Mouse (Mus musculus) intestine, embryonic 16.5 days (tissue): ENCODE measurements at regions not wholly inside any gene's neighbourhood (a gene's known extent, or its start where the extent isn't known, plus 50 kb on each side); places are given as distances from the start of the nearest gene placed in this dataset.

Experiments used
- ATAC-seq: fragments of 200-750 bp; cut with Nextera tagmentation; 2 replicates; pipeline ENCODE4 v1.8.0; 2017; ENCODE audit warnings: moderate TSS enrichment, moderate library complexity
- H3K27ac ChIP-seq: fragments of 300-500 bp; sonication (generic); 2 replicates; pipeline ENCODE4 v1.5.1; 2014; ENCODE audit warnings: mild to moderate bottlenecking, low read length
- H3K27me3 ChIP-seq: fragments of 300-500 bp; sonication (generic); replicated peaks from 2 replicates; pipeline ENCODE4 v1.6.1; 2014; ENCODE audit warnings: low read length, control low read depth, mixed read lengths; ENCODE audit not compliant: control insufficient read depth, insufficient read depth
- H3K36me3 ChIP-seq: fragments of 300-500 bp; sonication (generic); 2 replicates; pipeline ENCODE4 v1.6.1; 2014; ENCODE audit warnings: low read length, control low read depth; ENCODE audit not compliant: control insufficient read depth, insufficient read depth
- H3K4me1 ChIP-seq: fragments of 300-500 bp; sonication (generic); 2 replicates; pipeline ENCODE4 v1.6.1; 2014; ENCODE audit warnings: low read length, control low read depth, mixed read lengths; ENCODE audit not compliant: control insufficient read depth, insufficient read depth
- H3K4me2 ChIP-seq: fragments of 300-500 bp; sonication (generic); 2 replicates; pipeline ENCODE4 v1.6.1; 2014; ENCODE audit warnings: low read depth, low read length, control low read depth
- H3K4me3 ChIP-seq: fragments of 300-500 bp; sonication (generic); 2 replicates; pipeline ENCODE4 v1.5.1; 2014; ENCODE audit warnings: mild to moderate bottlenecking, low read length
- H3K9ac ChIP-seq: fragments of 300-500 bp; sonication (generic); 2 replicates; pipeline ENCODE4 v1.6.1; 2014; ENCODE audit warnings: low read depth, low read length
- H3K9me3 ChIP-seq: fragments of 300-500 bp; sonication (generic); 2 replicates; pipeline ENCODE4 v1.6.1; 2016; ENCODE audit warnings: low read length, control low read depth; ENCODE audit not compliant: control insufficient read depth
- WGBS: fragments of 180-500 bp; shearing (Covaris S2); extraction: QIAGEN DNeasy Blood & Tissue Kit; methylation state at CpG from one replicate; pipeline ENCODE4 v1.1.7; 2014; 5-methylcytosine and 5-hydroxymethylcytosine counted together

GRCm38 (mm10) chr3:37958361-37958978 is 234.2 kb upstream of the Gm5148 start:
- peak; percentile 72 for ATAC-seq
- no peak overlapping the region for H3K4me2 ChIP-seq
- no peaks in the 10 kb centered on the region for H3K36me3 ChIP-seq
- H3K27ac ChIP-seq = no peak overlapping the region
- no peaks in the 10 kb centered on the region for H3K9me3 ChIP-seq
- no peaks in the 10 kb centered on the region for H3K27me3 ChIP-seq
- H3K9ac ChIP-seq = no peak overlapping the region
- H3K4me1 ChIP-seq = peaks cover 6% of the 10 kb centered on the region
- no peak overlapping the region for H3K4me3 ChIP-seq
- WGBS = 54% methylated on average over 6 of the region's 6 CpGs

DNA sequence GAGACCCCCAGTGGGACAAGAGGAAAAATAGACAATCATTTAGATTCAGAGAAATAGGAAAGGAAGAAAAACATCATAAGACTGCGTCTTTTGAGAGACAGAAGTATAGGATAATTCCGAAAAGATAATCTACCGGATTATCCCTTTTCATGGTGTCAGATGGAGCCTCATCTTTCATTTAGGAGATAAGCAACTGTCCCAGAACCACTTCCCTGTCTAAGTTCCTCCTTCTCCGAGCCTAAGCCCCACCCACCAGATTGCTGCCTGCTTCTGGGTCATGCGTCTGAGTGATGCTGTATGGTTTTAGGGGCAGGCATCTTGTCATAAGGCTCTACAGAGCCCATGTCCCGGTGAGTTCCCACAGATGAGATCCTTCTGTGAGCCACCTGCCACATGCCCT is 232.3 kb upstream of the Gm5148 start:
- 89% methylated on average over 6 of the region's 6 CpGs for WGBS
- no peak for ATAC-seq
- Histone ChIP-seq H3K36me3 (no peaks in the 10 kb centered on the region), H3K9me3 (no peaks in the 10 kb centered on the region), H3K4me2 (no peak overlapping the region), H3K27ac (no peak overlapping the region), H3K4me3 (no peak overlapping the region), H3K27me3 (no peaks in the 10 kb centered on the region), H3K9ac (no peak overlapping the region), H3K4me1 (no peaks in the 10 kb centered on the region)

GRCm38 (mm10) chr3:37952891-37953290 is 228.6 kb upstream of the Gm5148 start:
- Histone ChIP-seq H3K36me3 (no peaks in the 10 kb centered on the region), H3K9ac (no peak overlapping the region), H3K4me3 (no peak overlapping the region), H3K27ac (no peak overlapping the region), H3K9me3 (no peaks in the 10 kb centered on the region), H3K4me1 (no peaks in the 10 kb centered on the region), H3K4me2 (no peak overlapping the region), H3K27me3 (no peaks in the 10 kb centered on the region)
- 55% methylated on average over 3 of the region's 3 CpGs for WGBS
- ATAC-seq = no peak

DNA sequence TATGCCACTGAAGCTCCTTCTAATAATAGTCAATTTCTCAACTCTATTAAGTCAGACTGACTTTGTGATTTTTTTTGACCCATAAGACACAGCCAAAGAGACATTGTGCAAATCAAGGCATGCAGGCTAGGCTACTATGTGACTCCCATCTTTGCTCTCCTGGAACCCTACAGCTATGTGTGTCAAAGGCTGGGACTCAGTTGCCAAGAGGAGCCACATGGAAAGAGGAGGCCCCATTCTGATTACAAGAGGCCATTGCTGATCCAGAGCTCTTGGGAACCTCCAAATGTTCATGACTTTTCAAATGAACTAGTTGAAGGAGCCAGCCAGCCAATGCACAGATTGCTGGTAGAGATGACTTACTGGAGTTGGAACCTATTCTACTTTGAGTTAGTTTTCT is 228.0 kb upstream of the Gm5148 start:
- no peaks in the 10 kb centered on the region for H3K9me3 ChIP-seq
- H3K27me3 ChIP-seq = no peaks in the 10 kb centered on the region
- H3K9ac ChIP-seq = no peak overlapping the region
- H3K4me1 ChIP-seq = no peaks in the 10 kb centered on the region
- no peak overlapping the region for H3K4me2 ChIP-seq
- H3K27ac ChIP-seq = no peak overlapping the region
- no peak overlapping the region for H3K4me3 ChIP-seq
- no peak for ATAC-seq
- H3K36me3 ChIP-seq = no peaks in the 10 kb centered on the region

- Histone ChIP-seq H3K9ac (no peak overlapping the region), H3K9me3 (no peaks in the 10 kb centered on the region), H3K4me2 (no peak overlapping the region), H3K27me3 (no peaks in the 10 kb centered on the region), H3K36me3 (no peaks in the 10 kb centered on the region), H3K27ac (no peak overlapping the region), H3K4me3 (no peak overlapping the region), H3K4me1 (peaks cover 3% of the 10 kb centered on the region)
- ATAC-seq = no peak
These were observed 219.4 kb upstream of the Gm5148 start for GRCm38 (mm10) chr3:37943661-37944060.

GRCm38 (mm10) chr3:37940016-37940415 is 215.7 kb upstream of the Gm5148 start:
- H3K4me2 ChIP-seq = no peak overlapping the region
- H3K9me3 ChIP-seq = no peaks in the 10 kb centered on the region
- no peaks in the 10 kb centered on the region for H3K27me3 ChIP-seq
- H3K4me1 ChIP-seq = peaks cover 33% of the 10 kb centered on the region
- H3K4me3 ChIP-seq = no peak overlapping the region
- H3K27ac ChIP-seq = no peak overlapping the region
- H3K9ac ChIP-seq = no peak overlapping the region
- ATAC-seq = no peak
- WGBS = 83% methylated on average over 3 of the region's 3 CpGs
- H3K36me3 ChIP-seq = no peaks in the 10 kb centered on the region

GRCm38 (mm10) chr3:37938870-37939269 is 214.6 kb upstream of the Gm5148 start:
- H3K4me1 ChIP-seq = peaks cover 36% of the 10 kb centered on the region
- no peaks in the 10 kb centered on the region for H3K9me3 ChIP-seq
- H3K4me3 ChIP-seq = no peak overlapping the region
- no peak for ATAC-seq
- H3K27me3 ChIP-seq = no peaks in the 10 kb centered on the region
- H3K27ac ChIP-seq = no peak overlapping the region
- no peak overlapping the region for H3K9ac ChIP-seq
- H3K4me2 ChIP-seq = no peak overlapping the region
- WGBS = 97% methylated on average over 11 of the region's 11 CpGs
- no peaks in the 10 kb centered on the region for H3K36me3 ChIP-seq

GRCm38 (mm10) chr3:37938284-37938596 is 213.9 kb upstream of the Gm5148 start:
- Histone ChIP-seq H3K4me2 (no peak overlapping the region), H3K4me3 (no peak overlapping the region), H3K9ac (no peak overlapping the region), H3K4me1 (peaks cover 36% of the 10 kb centered on the region), H3K27me3 (no peaks in the 10 kb centered on the region), H3K36me3 (no peaks in the 10 kb centered on the region), H3K9me3 (no peaks in the 10 kb centered on the region), H3K27ac (peak overlapping the region; percentile 73)
- 0 out of 2 replicates have a peak, but pooled peaks have one; percentile 38 for ATAC-seq
- WGBS = 8% methylated on average over 3 of the region's 3 CpGs

- 49% methylated on average over 11 of the region's 11 CpGs for WGBS
- Histone ChIP-seq H3K4me1 (peaks cover 36% of the 10 kb centered on the region), H3K36me3 (no peaks in the 10 kb centered on the region), H3K9ac (no peak overlapping the region), H3K27ac (peak overlapping the region; percentile 73), H3K4me2 (no peak overlapping the region), H3K27me3 (no peaks in the 10 kb centered on the region), H3K9me3 (no peaks in the 10 kb centered on the region), H3K4me3 (no peak overlapping the region)
- ATAC-seq = peak; percentile 45; the same call in 1 of the 2 replicates
These were observed 213.3 kb upstream of the Gm5148 start for GRCm38 (mm10) chr3:37937381-37938283.
